Mouse (Mus musculus) spleen, adult 18-20 months (tissue): ENCODE measurements at regions not wholly inside any gene's neighbourhood (a gene's known extent, or its start where the extent isn't known, plus 50 kb on each side); places are given as distances from the start of the nearest gene placed in this dataset.

Source experiments
- DNase-seq, 2 experiments: peaks; one replicate each; pipeline ENCODE4 v3.0.0; 2022; ENCODE audit warnings: mixed read lengths in 2 of 2

DNA sequence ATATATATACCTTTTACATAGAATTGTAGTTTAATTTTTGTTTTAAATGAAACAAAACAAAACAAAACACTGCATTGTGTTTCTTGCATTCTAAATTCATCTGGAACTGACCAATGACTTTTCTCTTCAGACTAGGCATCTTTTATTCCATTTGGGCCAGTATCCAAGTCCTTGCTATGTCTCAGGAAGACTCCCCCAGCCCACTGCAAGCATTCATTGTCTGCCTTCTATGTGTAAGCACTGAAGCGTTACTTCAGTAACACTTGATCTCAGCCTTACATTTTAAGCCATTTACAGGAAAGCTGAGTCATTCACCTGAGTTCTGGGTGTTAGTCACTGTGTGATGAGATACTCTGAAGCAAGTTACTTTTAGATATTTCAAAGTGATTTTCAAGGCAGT lies 425.3 kb upstream of the Ccnh start:
- DNase-seq: no peak

DNA sequence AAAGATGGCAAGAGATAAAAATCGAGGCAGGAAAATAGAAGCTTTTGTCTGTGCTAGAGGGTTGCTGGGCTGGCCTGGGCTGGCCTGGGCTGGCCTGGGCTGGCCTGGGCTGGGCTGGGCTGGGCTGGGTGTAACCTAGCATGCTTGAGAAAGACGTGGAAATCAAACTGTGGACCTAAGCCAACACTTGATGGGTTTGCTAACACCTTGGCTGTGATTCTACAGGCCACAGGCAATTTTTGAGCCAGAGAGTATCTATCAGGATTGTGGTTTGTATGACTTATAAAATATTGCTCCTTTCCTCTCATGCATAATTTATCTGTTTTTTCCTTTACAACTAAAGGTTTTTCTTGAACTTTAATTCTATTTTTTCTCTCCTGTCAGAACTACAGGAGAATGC lies 417.3 kb upstream of the Ccnh start:
- DNase-seq: no peak

DNA sequence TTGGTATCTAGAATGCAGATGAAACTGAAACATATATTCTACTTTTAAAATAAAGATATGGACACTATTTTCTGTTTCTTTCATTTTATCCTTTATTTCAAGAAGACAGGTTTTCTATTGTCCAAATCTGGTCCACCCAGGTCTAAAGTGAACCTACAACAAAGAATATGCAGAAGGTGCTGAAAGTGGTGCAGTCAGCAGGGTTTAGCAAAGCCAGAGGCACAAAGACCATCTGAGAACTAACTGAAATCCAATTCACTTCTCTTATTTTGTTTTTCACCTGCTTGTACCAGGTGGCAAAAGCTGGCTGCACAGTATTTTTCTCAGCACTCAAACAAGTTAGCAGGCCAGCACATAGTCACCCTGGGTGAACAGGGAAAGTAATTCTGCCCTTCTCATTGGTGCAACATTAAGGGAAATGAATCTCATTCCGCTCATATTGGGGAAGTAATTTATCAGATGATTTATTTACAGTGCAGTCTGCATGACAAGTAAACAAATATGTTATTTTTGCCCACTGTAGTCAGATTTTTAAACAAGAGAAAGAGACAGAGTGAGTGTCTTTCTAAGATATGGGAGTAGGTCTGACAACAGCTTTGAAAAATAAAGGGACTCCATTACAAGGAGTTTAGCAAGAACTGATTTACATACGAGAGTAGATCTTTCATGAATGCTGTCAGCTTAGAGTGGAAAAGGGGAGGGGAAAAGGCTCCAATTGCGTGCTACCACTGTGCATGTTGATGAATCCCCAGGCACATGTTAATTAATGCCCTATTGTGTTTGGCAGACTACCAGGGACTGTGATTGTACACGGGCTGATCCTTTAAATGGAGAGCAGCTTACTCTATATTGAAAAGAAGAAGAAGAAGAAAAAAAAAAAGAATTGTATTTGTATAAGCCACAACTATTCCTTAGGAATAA lies 405.9 kb upstream of the Ccnh start:
- DNase-seq: no peak

GRCm38 (mm10) chr13:84804241-84804980 lies 384.8 kb upstream of the Ccnh start:
- no peak for DNase-seq

DNA sequence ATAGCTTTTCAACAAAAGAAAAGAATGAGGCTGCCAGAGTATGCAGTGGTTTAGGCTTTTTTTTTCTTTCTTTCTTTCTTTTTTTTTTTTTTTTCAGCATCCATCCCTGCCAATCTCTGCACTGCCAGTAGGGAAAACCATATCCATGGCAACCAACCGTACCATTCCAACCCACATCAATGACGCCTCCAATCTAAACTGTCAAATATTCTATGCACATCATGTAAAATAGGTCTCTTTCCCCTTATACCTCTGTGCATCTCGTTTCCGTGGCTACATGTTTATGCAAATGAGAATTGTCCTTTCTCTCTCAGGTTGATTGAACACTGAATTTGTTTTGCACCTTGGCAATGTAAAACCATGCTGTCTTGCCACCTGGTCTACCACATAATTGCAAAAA lies 384.0 kb upstream of the Ccnh start:
- DNase-seq: no peak

DNA sequence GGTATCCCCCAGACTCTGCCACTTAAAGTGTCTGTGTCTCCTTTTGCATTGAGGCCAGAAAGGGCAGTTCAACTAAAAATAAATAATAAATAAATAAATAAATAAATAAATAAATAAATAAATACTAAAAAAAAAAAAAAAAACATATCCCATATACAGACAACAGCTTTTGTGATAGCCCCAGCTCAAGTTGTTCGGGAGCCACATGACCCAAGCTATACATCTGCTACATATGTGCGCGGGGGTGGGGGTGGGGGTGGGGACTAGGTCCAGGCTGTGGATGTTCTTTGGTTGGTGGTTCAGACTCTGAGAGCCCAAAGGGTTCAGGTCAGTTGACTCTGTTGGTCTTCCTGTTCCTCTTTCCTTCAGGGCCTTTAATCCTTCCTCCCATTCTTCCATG lies 379.6 kb upstream of the Ccnh start:
- no peak for DNase-seq
